Mouse (Mus musculus): ENCODE measurements at regions not wholly inside any gene's neighbourhood (a gene's known extent, or its start where the extent isn't known, plus 50 kb on each side); places are given as distances from the start of the nearest gene placed in this dataset.

GRCm38 (mm10) chr9:61189295-61189694 is 182.9 kb upstream of the Tle3 start:
- no peak overlapping the region for H3K4me2 ChIP-seq (ENCODE audit: low read depth)
- H3K9ac ChIP-seq, result no peak overlapping the region
- no peaks in the 10 kb centered on the region for H3K9me3 ChIP-seq (ENCODE audit: low read length)
- no peak for TF ChIP-seq CTCF (IDR thresholded peaks at IDR 0.05; ENCODE audit: low read depth)
- H3K27ac ChIP-seq (ENCODE audit: low read depth, low read length), result no peak overlapping the region
- 91% methylated on average over 8 of the region's 8 CpGs for WGBS
- no peak for ATAC-seq
- H3K4me3 ChIP-seq (ENCODE audit: low read depth, low read length), result no peak overlapping the region
- no peaks in the 10 kb centered on the region for H3K36me3 ChIP-seq (ENCODE audit: insufficient read depth)
- no peaks in the 10 kb centered on the region for H3K27me3 ChIP-seq (ENCODE audit: insufficient read depth, low read length)
- no peaks in the 10 kb centered on the region for H3K4me1 ChIP-seq (ENCODE audit: insufficient read depth)
- DNase-seq, result no peak

- no peak for TF ChIP-seq CTCF (IDR thresholded peaks at IDR 0.05; ENCODE audit: low read depth)
- DNase-seq (no peak), ATAC-seq (no peak)
- Histone ChIP-seq H3K4me2 (ENCODE audit: low read depth) (no peak overlapping the region), H3K36me3 (ENCODE audit: insufficient read depth) (no peaks in the 10 kb centered on the region), H3K4me3 (ENCODE audit: low read depth, low read length) (no peak overlapping the region), H3K9me3 (ENCODE audit: low read length) (no peaks in the 10 kb centered on the region), H3K4me1 (ENCODE audit: insufficient read depth) (no peaks in the 10 kb centered on the region), H3K27ac (ENCODE audit: low read depth, low read length) (no peak overlapping the region), H3K9ac (no peak overlapping the region), H3K27me3 (ENCODE audit: insufficient read depth, low read length) (no peaks in the 10 kb centered on the region)
- 37% methylated on average over 4 of the region's 4 CpGs for WGBS
Observed at GRCm38 (mm10) chr9:61199077-61199753, 173.0 kb upstream of the Tle3 start.

- 37% methylated on average over 8 of the region's 8 CpGs for WGBS
- ATAC-seq (no peak), DNase-seq (no peak)
- TF ChIP-seq CTCF (IDR thresholded peaks at IDR 0.05; ENCODE audit: low read depth), result no peak
- no peaks in the 10 kb centered on the region for H3K27me3 ChIP-seq (ENCODE audit: insufficient read depth, low read length)
- H3K4me1 ChIP-seq (ENCODE audit: insufficient read depth), result no peaks in the 10 kb centered on the region
- no peak overlapping the region for H3K4me3 ChIP-seq (ENCODE audit: low read depth, low read length)
- no peak overlapping the region for H3K9ac ChIP-seq
- H3K36me3 ChIP-seq (ENCODE audit: insufficient read depth), result no peaks in the 10 kb centered on the region
- H3K9me3 ChIP-seq (ENCODE audit: low read length), result no peaks in the 10 kb centered on the region
- no peak overlapping the region for H3K27ac ChIP-seq (ENCODE audit: low read depth, low read length)
- no peak overlapping the region for H3K4me2 ChIP-seq (ENCODE audit: low read depth)
Observed at GRCm38 (mm10) chr9:61199891-61200290, 172.3 kb upstream of the Tle3 start.

GRCm38 (mm10) chr9:61200295-61200955 is 171.7 kb upstream of the Tle3 start:
- no peak for ATAC-seq
- H3K9me3 ChIP-seq (ENCODE audit: low read length), result no peaks in the 10 kb centered on the region

GRCm38 (mm10) chr9:61205049-61205448 is 167.1 kb upstream of the Tle3 start:
- DNase-seq (no peak), ATAC-seq (no peak)
- H3K4me3 ChIP-seq (ENCODE audit: low read depth, low read length), result no peak overlapping the region
- H3K4me2 ChIP-seq (ENCODE audit: low read depth), result no peak overlapping the region
- H3K36me3 ChIP-seq (ENCODE audit: insufficient read depth), result no peaks in the 10 kb centered on the region
- no peak overlapping the region for H3K27ac ChIP-seq (ENCODE audit: low read depth, low read length)
- H3K9ac ChIP-seq, result no peak overlapping the region
- TF ChIP-seq CTCF (IDR thresholded peaks at IDR 0.05; ENCODE audit: low read depth), result no peak
- 71% methylated on average over 8 of the region's 8 CpGs for WGBS
- H3K9me3 ChIP-seq (ENCODE audit: low read length), result no peaks in the 10 kb centered on the region
- H3K4me1 ChIP-seq (ENCODE audit: insufficient read depth), result no peaks in the 10 kb centered on the region
- H3K27me3 ChIP-seq (ENCODE audit: insufficient read depth, low read length), result no peaks in the 10 kb centered on the region

More at GRCm38 (mm10) chr9:61200295-61200955, 171.7 kb upstream of the Tle3 start:
- no peak overlapping the region for H3K27ac ChIP-seq (ENCODE audit: low read depth, low read length)
- 49% methylated on average over 5 of the region's 5 CpGs for WGBS
- no peak for TF ChIP-seq CTCF (IDR thresholded peaks at IDR 0.05; ENCODE audit: low read depth)
- no peak overlapping the region for H3K9ac ChIP-seq
- no peaks in the 10 kb centered on the region for H3K4me1 ChIP-seq (ENCODE audit: insufficient read depth)
- no peak for DNase-seq
- H3K36me3 ChIP-seq (ENCODE audit: insufficient read depth), result no peaks in the 10 kb centered on the region
- no peak overlapping the region for H3K4me3 ChIP-seq (ENCODE audit: low read depth, low read length)
- no peaks in the 10 kb centered on the region for H3K27me3 ChIP-seq (ENCODE audit: insufficient read depth, low read length)
- H3K4me2 ChIP-seq (ENCODE audit: low read depth), result no peak overlapping the region

GRCm38 (mm10) chr9:61206725-61207365 is 165.3 kb upstream of the Tle3 start:
- no peak overlapping the region for H3K9ac ChIP-seq
- no peaks in the 10 kb centered on the region for H3K9me3 ChIP-seq (ENCODE audit: low read length)
- 34% methylated on average over 13 of the region's 13 CpGs for WGBS
- H3K4me3 ChIP-seq (ENCODE audit: low read depth, low read length), result no peak overlapping the region
- H3K4me2 ChIP-seq (ENCODE audit: low read depth), result no peak overlapping the region
- H3K36me3 ChIP-seq (ENCODE audit: insufficient read depth), result no peaks in the 10 kb centered on the region
- no peak overlapping the region for H3K27ac ChIP-seq (ENCODE audit: low read depth, low read length)
- no peak for TF ChIP-seq CTCF (IDR thresholded peaks at IDR 0.05; ENCODE audit: low read depth)
- no peaks in the 10 kb centered on the region for H3K27me3 ChIP-seq (ENCODE audit: insufficient read depth, low read length)
- no peaks in the 10 kb centered on the region for H3K4me1 ChIP-seq (ENCODE audit: insufficient read depth)
- no peak for DNase-seq
- ATAC-seq, result no peak

All from forebrain, postnatal 0 days (tissue).